Mouse (Mus musculus) heart, embryonic 12.5 days (tissue): ENCODE data around the gene Adcy3. TPM values are rescaled to one million over a fixed set of nuclear protein-coding genes. Genes with fewer than 3 reads are reported as not detected.

Experiments used
- ATAC-seq: fragments of 200-750 bp; cut with Nextera tagmentation; 2 replicates; pipeline ENCODE4 v1.8.0; 2017; ENCODE audit warnings: moderate TSS enrichment, moderate library complexity; ENCODE audit not compliant: insufficient number of reproducible peaks, low FRiP score
- H3K27ac ChIP-seq: fragments of 300-500 bp; sonication (generic); 2 replicates; pipeline ENCODE4 v1.5.1; 2016; ENCODE audit warnings: mild to moderate bottlenecking, moderate library complexity; ENCODE audit not compliant: poor library complexity, severe bottlenecking
- H3K27me3 ChIP-seq: fragments of 300-500 bp; sonication (generic); replicated peaks from 2 replicates; pipeline ENCODE4 v1.6.1; 2016; ENCODE audit warnings: mild to moderate bottlenecking, moderate library complexity
- H3K36me3 ChIP-seq: fragments of 300-500 bp; sonication (generic); 2 replicates; pipeline ENCODE4 v1.6.1; 2016; ENCODE audit warnings: mild to moderate bottlenecking, moderate library complexity
- H3K4me1 ChIP-seq: fragments of 300-500 bp; sonication (generic); replicated peaks from 2 replicates; pipeline ENCODE4 v1.6.1; 2016; ENCODE audit warnings: mild to moderate bottlenecking
- H3K4me2 ChIP-seq: fragments of 300-500 bp; sonication (generic); 2 replicates; pipeline ENCODE4 v1.6.1; 2016; ENCODE audit warnings: mild to moderate bottlenecking, moderate library complexity
- H3K4me3 ChIP-seq: fragments of 300-500 bp; sonication (generic); 2 replicates; pipeline ENCODE4 v1.5.1; 2016; ENCODE audit warnings: mild to moderate bottlenecking
- H3K9ac ChIP-seq: fragments of 300-500 bp; sonication (generic); 2 replicates; pipeline ENCODE4 v1.6.1; 2016; ENCODE audit warnings: mild to moderate bottlenecking, moderate library complexity
- H3K9me3 ChIP-seq: fragments of 300-500 bp; sonication (generic); replicated peaks from 2 replicates; pipeline ENCODE4 v1.6.1; 2016; ENCODE audit warnings: mild to moderate bottlenecking, moderate library complexity
- WGBS: fragments of 180-500 bp; shearing (Covaris S2); methylation state at CpG from one replicate; pipeline ENCODE4 v1.1.7; 2016; 5-methylcytosine and 5-hydroxymethylcytosine counted together
- polyA plus RNA-seq: library from polyadenylated mRNA; unstranded; fragments of >200 nt; fragmentation: Nextera tagmentation; extraction: Ambion mirVana; gene quantifications from 2 replicates; pipeline ENCODE4 v1.2.1, GENCODE M21; 2016

Gene Adcy3
- polyA plus RNA-seq, 1 experiment from 2014 or later, result 7.8 TPM

DNA sequence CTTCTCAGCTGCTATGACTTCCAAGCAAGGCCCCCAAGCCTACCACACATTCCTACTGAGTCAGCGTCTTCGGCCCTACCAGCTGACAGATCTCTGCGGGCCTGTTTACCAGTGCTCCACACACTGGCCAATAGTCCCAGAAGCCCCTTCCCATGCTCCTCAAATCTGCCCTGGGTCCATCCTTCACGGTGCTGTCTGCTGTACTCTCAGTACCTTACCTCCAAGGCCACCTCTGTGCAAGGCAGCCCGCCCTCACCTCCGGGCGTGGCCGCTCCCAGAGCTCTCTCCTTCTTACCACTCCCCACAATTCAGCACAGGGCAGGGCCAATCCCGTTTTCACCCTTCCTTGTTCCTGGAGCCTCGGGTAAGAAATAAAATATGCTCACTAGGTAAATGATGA lies 112.8 kb downstream of the Adcy3 start:
- peaks cover 8% of the 10 kb centered on the region for H3K4me1 ChIP-seq
- no peak overlapping the region for H3K27ac ChIP-seq
- H3K9me3 ChIP-seq, result no peaks in the 10 kb centered on the region
- H3K4me3 ChIP-seq, result no peak overlapping the region
- 81% methylated on average over 10 of the region's 10 CpGs for WGBS
- H3K9ac ChIP-seq, result no peak overlapping the region
- ATAC-seq, result no peak
- no peaks in the 10 kb centered on the region for H3K27me3 ChIP-seq
- no peak overlapping the region for H3K4me2 ChIP-seq
- H3K36me3 ChIP-seq, result peaks cover 5% of the 10 kb centered on the region; the same call in 1 of the 2 replicates

GRCm38 (mm10) chr12:4249786-4250185 lies 116.9 kb downstream of the Adcy3 start:
- H3K4me1 ChIP-seq, result 0 out of 2 replicates have a peak, but pooled peaks cover 4% of the 10 kb centered on the region
- no peaks in the 10 kb centered on the region for H3K27me3 ChIP-seq
- no peak overlapping the region for H3K4me2 ChIP-seq
- ATAC-seq, result no peak
- no peaks in the 10 kb centered on the region for H3K9me3 ChIP-seq
- no peak overlapping the region for H3K9ac ChIP-seq
- no peak overlapping the region for H3K4me3 ChIP-seq
- peaks cover 27% of the 10 kb centered on the region for H3K36me3 ChIP-seq
- WGBS, result 87% methylated on average over 6 of the region's 6 CpGs
- H3K27ac ChIP-seq, result no peak overlapping the region

- WGBS, result 80% methylated on average over 16 of the region's 16 CpGs
- Histone ChIP-seq H3K4me1 (no peaks in the 10 kb centered on the region), H3K36me3 (peaks cover 26% of the 10 kb centered on the region), H3K27ac (no peak overlapping the region), H3K4me2 (no peak overlapping the region), H3K27me3 (no peaks in the 10 kb centered on the region), H3K9ac (no peak overlapping the region), H3K4me3 (no peak overlapping the region), H3K9me3 (no peaks in the 10 kb centered on the region)
- no peak for ATAC-seq
These were observed 120.1 kb downstream of the Adcy3 start for GRCm38 (mm10) chr12:4252742-4253655.

Other genes with a start within 250 kb of the Adcy3 start
- 2.1 and 2.2 TPM in 2 replicates for gene Pomc, start 178.2 kb upstream of the Adcy3 start, polyA plus RNA-seq
- 13.5 and 13.8 TPM in 2 replicates for gene Efr3b, start 94.2 kb upstream of the Adcy3 start, polyA plus RNA-seq
- 10.1 and 10.6 TPM in 2 replicates for gene Dnajc27, start 50.5 kb upstream of the Adcy3 start, polyA plus RNA-seq
- gene Ptrhd1, start 100.9 kb downstream of the Adcy3 start, polyA plus RNA-seq, result 7.1 and 7.2 TPM in 2 replicates
- 8.3 and 8.5 TPM in 2 replicates for gene Cenpo, start 101.2 kb downstream of the Adcy3 start, polyA plus RNA-seq